Mouse (Mus musculus) heart, postnatal 0 days (tissue): Measurements from ENCODE around the gene Ngef. TPM values are rescaled to one million over a fixed set of nuclear protein-coding genes. Genes with fewer than 3 reads are reported as not detected.

ENCODE experiments used
- ATAC-seq: fragments of 200-750 bp; cut with Nextera tagmentation; 2 replicates; pipeline ENCODE4 v1.8.0; 2017; ENCODE audit warnings: low read depth, moderate number of reproducible peaks, moderate library complexity; ENCODE audit not compliant: insufficient read depth
- DNase-seq: peaks from one replicate; pipeline ENCODE4 v3.0.0-alpha.2; 2016; ENCODE audit warnings: low spot score
- H3K27ac ChIP-seq: fragments of 300-500 bp; sonication (generic); 2 replicates; pipeline ENCODE4 v1.5.1; 2014; ENCODE audit warnings: low read depth, mild to moderate bottlenecking
- H3K27me3 ChIP-seq: fragments of 300-500 bp; sonication (generic); 2 replicates; pipeline ENCODE4 v1.6.1; 2014; ENCODE audit warnings: low read length, mixed read lengths; ENCODE audit not compliant: control insufficient read depth, insufficient read depth
- H3K36me3 ChIP-seq: fragments of 300-500 bp; sonication (generic); replicated peaks from 2 replicates; pipeline ENCODE4 v1.6.1; 2014; ENCODE audit warnings: low read length, mixed read lengths; ENCODE audit not compliant: control insufficient read depth, insufficient read depth
- H3K4me1 ChIP-seq: fragments of 300-500 bp; sonication (generic); 2 replicates; pipeline ENCODE4 v1.6.1; 2014; ENCODE audit warnings: antibody characterized with exemption; ENCODE audit not compliant: control insufficient read depth, insufficient read depth
- H3K4me2 ChIP-seq: fragments of 300-500 bp; sonication (generic); 2 replicates; pipeline ENCODE4 v1.6.1; 2014; ENCODE audit warnings: low read depth, mild to moderate bottlenecking, low read length, moderate library complexity
- H3K4me3 ChIP-seq: fragments of 300-500 bp; sonication (generic); 2 replicates; pipeline ENCODE4 v1.5.1; 2014; ENCODE audit warnings: low read depth, low read length
- H3K9ac ChIP-seq: fragments of 300-500 bp; sonication (generic); replicated peaks from 2 replicates; pipeline ENCODE4 v1.6.1; 2014; ENCODE audit warnings: low read depth, low read length, mixed read lengths
- H3K9me3 ChIP-seq: fragments of 300-500 bp; sonication (generic); replicated peaks from 2 replicates; pipeline ENCODE4 v1.6.1; 2016; ENCODE audit warnings: low read length; ENCODE audit not compliant: control insufficient read depth
- CTCF ChIP-seq: IDR thresholded peaks from 2 replicates; pipeline ENCODE4 v1.5.1; 2016; ENCODE audit warnings: antibody characterized with exemption, control low read depth, low read depth
- EP300 ChIP-seq: IDR thresholded peaks from 2 replicates; pipeline ENCODE4 v1.6.1; 2016; ENCODE audit warnings: antibody characterized with exemption, low read depth
- WGBS: fragments of 180-500 bp; shearing (Covaris S2); extraction: QIAGEN DNeasy Blood & Tissue Kit; methylation state at CpG from one replicate; pipeline ENCODE4 v1.1.7; 2014; 5-methylcytosine and 5-hydroxymethylcytosine counted together
- polyA plus RNA-seq: library from polyadenylated mRNA; unstranded; fragments of >200 nt; fragmentation: Nextera tagmentation; extraction: Ambion mirVana; gene quantifications from 2 replicates; pipeline ENCODE4 v1.2.1, GENCODE M21; 2015
- total RNA-seq: library from RNA; depleted of rRNA; stranded (reverse); fragments of >200 nt; gene quantifications from 2 replicates; pipeline ENCODE4 v1.2.3, GENCODE M21; 2014; ENCODE audit warnings: low replicate concordance

Gene Ngef
- total and polyA plus RNA-seq, 2 experiments from 2014 or later = 0.05 TPM; not detected in 1

DNA sequence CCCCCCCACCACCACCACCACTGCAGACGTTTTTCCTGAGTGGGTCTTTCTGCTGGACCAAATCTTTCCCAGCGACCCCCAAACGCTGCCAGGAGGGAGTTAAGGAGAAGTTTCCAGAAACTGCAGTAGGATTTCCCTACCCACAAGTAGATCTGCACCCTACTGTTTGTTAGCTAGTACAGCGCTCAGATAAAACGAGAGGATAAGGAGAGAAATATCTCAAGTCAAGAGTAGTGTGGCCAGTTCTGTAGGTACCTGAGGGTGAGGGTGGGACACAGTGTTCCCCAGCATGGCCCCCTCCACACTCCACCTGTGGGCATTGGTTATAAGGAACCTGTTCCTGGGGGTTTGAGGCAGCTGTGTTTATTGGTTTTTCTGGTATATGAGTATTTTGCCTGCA lies 62.8 kb downstream of the Ngef start:
- no peak for DNase-seq
- peaks cover 49% of the 10 kb centered on the region for H3K27me3 ChIP-seq
- H3K4me1 ChIP-seq = peaks cover 5% of the 10 kb centered on the region; the same call in 1 of the 2 replicates
- no peak overlapping the region for H3K27ac ChIP-seq
- ATAC-seq = no peak
- no peak overlapping the region for H3K9ac ChIP-seq
- 0 out of 2 replicates have a peak overlapping the region, but pooled peaks have one; percentile 99 for H3K4me2 ChIP-seq
- no peak overlapping the region for H3K4me3 ChIP-seq
- H3K36me3 ChIP-seq = no peaks in the 10 kb centered on the region
- TF ChIP-seq EP300 (no peak), CTCF (no peak)
- H3K9me3 ChIP-seq = 0 out of 2 replicates have a peak, but pooled peaks cover 5% of the 10 kb centered on the region
- 16% methylated on average over 5 of the region's 5 CpGs for WGBS

DNA sequence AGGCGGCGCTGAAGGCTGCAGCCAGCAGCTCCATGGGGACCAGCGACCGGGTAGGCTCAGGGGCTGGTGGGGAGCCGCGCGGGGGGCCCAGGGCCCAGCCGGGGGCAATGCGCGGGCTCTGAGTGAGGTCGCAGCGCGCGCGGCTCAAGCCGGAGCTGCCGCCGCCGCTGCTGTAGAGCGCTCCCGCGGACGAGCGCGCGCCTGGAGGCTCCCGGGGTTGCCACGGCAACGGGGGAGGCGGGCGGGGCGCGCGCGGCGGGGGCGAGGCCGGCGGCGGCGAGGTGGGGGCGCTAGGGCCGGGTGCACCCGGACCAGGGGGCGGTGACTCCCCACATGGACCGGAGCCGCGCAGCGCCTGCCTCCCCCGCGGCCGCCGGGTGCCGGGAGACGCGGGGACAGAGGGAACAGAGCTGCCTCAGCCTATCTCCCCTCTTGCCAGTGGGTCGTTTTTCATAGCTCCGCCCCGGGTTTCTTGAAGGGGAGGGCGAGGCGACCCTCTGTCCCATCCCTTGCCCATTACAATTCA lies 63.4 kb downstream of the Ngef start:
- H3K9me3 ChIP-seq = 0 out of 2 replicates have a peak, but pooled peaks cover 5% of the 10 kb centered on the region
- no peak overlapping the region for H3K27ac ChIP-seq
- DNase-seq = no peak
- H3K9ac ChIP-seq = no peak overlapping the region
- H3K27me3 ChIP-seq = peaks cover 49% of the 10 kb centered on the region
- H3K4me2 ChIP-seq = peak overlapping the region; percentile 99
- ATAC-seq = peak; percentile 57
- H3K4me3 ChIP-seq = peak overlapping the region; percentile 71
- 2% methylated on average over 41 of the region's 61 CpGs for WGBS
- H3K4me1 ChIP-seq = peaks cover 5% of the 10 kb centered on the region; the same call in 1 of the 2 replicates
- H3K36me3 ChIP-seq = no peaks in the 10 kb centered on the region
- no peak for TF ChIP-seq CTCF
- no peak for TF ChIP-seq EP300

DNA sequence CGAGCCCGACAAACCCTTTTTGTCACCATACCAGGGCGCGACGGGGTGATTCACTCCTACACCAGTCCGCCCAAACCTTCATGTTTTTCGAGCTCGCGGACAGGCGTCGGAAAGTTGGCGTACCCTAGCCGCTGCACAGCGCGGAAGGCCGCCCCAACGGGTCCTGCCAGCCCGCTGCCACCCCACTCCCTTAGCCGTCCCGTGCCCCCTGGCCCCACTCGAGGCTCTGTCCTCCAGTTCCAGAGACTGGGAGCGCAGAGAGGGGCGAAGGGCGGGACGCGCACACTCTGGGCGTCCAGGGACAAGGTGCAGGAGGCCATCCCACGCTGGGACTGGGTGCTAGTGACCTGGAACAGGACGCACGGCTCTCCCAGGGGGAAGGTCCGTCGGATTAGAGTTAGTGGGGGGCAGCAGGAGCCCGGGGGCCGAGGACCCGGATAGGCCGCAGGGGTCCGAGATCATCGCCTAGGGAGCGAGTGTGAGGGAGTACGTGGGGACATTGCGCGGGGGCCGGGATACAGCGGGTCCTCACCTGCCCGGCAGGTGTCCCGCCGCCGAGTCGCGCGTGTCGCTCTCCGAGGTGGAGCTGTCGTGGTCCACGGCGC lies 64.0 kb downstream of the Ngef start, which contains the start of gene Neu2:
TSS of gene Neu2 (plus strand) at position 329 of the 605 bp plus-strand sequence.
- no peak for DNase-seq
- ATAC-seq = 0 out of 2 replicates have a peak, but pooled peaks have one; percentile 17
- Histone ChIP-seq H3K27me3 (peaks cover 49% of the 10 kb centered on the region), H3K4me2 (peak within 1 kb of the TSS; percentile 99), H3K9ac (no peak within 1 kb of the TSS), H3K27ac (no peak within 1 kb of the TSS), H3K36me3 (no peaks in the 10 kb centered on the region), H3K4me3 (peak within 1 kb of the TSS; percentile 71), H3K9me3 (0 out of 2 replicates have a peak, but pooled peaks cover 5% of the 10 kb centered on the region), H3K4me1 (peaks cover 5% of the 10 kb centered on the region; the same call in 1 of the 2 replicates)
- WGBS = under 1% methylated on average over 56 of the region's 56 CpGs
- TF ChIP-seq CTCF (no peak), EP300 (no peak)

DNA sequence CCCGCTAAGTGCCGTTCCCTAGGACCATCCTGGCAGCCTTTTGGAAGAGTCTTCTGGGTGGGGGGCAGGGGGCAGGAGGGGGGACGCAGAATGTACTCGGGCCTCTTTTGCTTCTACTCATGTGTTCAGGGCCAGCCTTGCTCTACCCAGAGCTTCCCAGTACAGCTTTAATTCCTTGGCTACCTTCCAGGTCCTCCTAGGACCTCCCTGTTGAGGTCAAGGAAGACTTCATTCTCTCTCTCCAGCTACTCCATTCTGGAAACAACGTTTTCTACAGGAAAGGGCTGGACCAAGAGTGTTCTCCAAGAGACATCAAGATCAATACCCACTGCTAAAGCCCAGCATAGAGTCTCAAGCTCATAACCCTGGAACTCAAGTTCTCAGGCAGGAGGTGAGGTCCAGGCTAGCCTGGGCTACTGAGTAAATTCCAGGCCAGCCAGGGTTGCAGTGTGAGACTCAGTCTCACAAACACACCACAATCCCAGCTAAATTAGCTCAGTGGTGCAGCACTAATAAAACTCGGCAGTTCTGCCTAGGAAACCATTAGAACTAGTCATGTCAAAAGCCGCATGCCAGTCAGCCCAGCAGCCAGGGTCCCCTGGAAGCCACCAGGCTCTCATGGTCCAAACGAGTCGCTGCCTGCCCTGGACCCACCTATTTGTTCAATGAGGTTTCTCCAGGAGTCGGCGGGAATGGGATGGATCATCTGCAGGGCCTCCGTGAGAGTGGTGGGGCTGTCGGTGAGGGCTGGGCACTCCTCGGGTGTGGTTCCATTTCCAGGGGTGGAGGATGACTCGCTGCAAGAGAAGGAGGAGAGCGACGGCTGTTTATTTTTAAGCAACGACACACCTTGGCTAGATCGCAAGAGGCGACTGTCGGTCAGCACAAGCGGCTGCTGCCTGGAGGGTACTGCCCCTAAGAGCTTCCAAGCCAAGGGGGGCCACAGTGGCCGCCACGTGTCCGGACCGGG lies 64.8 kb downstream of the Ngef start:
- Histone ChIP-seq H3K27ac (no peak overlapping the region), H3K36me3 (no peaks in the 10 kb centered on the region), H3K4me2 (peak overlapping the region; percentile 99), H3K9me3 (0 out of 2 replicates have a peak, but pooled peaks cover 5% of the 10 kb centered on the region), H3K4me1 (peaks cover 5% of the 10 kb centered on the region; the same call in 1 of the 2 replicates), H3K4me3 (peak overlapping the region; percentile 71), H3K9ac (no peak overlapping the region), H3K27me3 (peaks cover 49% of the 10 kb centered on the region)
- 20% methylated on average over 26 of the region's 26 CpGs for WGBS
- ATAC-seq (no peak), DNase-seq (no peak)
- TF ChIP-seq EP300 = no peak
- no peak for TF ChIP-seq CTCF

DNA sequence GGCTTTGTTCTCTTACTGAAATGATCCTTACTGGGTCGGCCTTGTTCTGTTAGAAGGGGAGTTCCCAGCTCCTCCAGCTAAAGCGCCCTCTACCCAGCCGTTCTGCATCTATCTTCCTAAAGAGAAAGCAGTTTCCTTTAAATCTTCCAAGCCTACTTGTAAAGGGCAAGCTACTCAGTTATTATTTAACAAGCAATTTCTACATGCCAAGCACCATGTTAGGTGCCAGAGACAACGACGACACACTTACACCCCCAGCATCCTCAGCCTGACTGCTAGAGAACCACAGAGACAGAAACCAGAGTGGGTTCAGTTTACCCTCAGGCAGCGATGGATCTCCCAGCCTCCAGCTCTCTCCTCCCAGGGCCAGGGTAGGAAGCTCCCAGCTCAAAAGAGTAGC lies 65.8 kb downstream of the Ngef start:
- TF ChIP-seq CTCF (no peak), EP300 (no peak)
- no peaks in the 10 kb centered on the region for H3K36me3 ChIP-seq
- no peak overlapping the region for H3K9ac ChIP-seq
- no peak overlapping the region for H3K4me3 ChIP-seq
- H3K27me3 ChIP-seq = peaks cover 49% of the 10 kb centered on the region
- H3K4me1 ChIP-seq = peaks cover 5% of the 10 kb centered on the region; the same call in 1 of the 2 replicates
- no peak for ATAC-seq
- 0 out of 2 replicates have a peak, but pooled peaks cover under 1% of the 10 kb centered on the region for H3K9me3 ChIP-seq
- 61% methylated on average over 6 of the region's 6 CpGs for WGBS
- DNase-seq = no peak
- no peak overlapping the region for H3K27ac ChIP-seq
- H3K4me2 ChIP-seq = no peak overlapping the region
